Mouse (Mus musculus): ENCODE measurements around the gene Lbh.

GRCm38 (mm10) chr17:72947111-72947859 lies 29.2 kb downstream of the Lbh start:
- no peak for TF ChIP-seq CTCF (IDR thresholded peaks at IDR 0.05; ENCODE audit: borderline replicate concordance, insufficient read depth, low read depth, low read length)
- TF ChIP-seq POLR2A (IDR thresholded peaks at IDR 0.05; ENCODE audit: borderline replicate concordance, insufficient read depth, low read length), result no peak

Measured in cerebellum, adult 2 months (tissue).